8 mouse cellular contexts compared by ENCODE assay signal in genomic region chr14:49172582-49172988, GRCm38 (mm10). TPM values are rescaled to one million over a fixed set of nuclear protein-coding genes. Genes with fewer than 3 reads are reported as not detected.
A peak's percentile ranks its signal among the peaks of the same experiment; 100 is the strongest.
DNase-seq lines count a peak whose midpoint lies in the region; ATAC-seq and TF ChIP-seq lines count a peak whose summit lies in the region.

No protein-coding gene starts in this region.

- DNase-seq in G1E (ENCODE audit: low spot score) = peak; percentile 49
- DNase-seq in hindbrain, embryonic 11.5 days (ENCODE audit: low spot score) = peak; percentile 74
- DNase-seq in layer of hippocampus, postnatal 25 days (ENCODE audit: extremely low spot score in 1 of 2, low spot score in 1 of 2) = peak; percentile 25 to 49
- DNase-seq in lung, postnatal 10 days = peak; percentile 62
- DNase-seq in ovary, postnatal 10 days (ENCODE audit: low spot score) = peak; percentile 33
- peak; percentile 73 for DNase-seq in thymus, postnatal 14 days

- WGBS in forebrain, embryonic 12.5 days = under 1% methylated on average over 41 of the region's 46 CpGs
- under 1% methylated on average over 31 of the region's 46 CpGs for WGBS in hindbrain, embryonic 11.5 days

- no peak for ATAC-seq in G1E (ENCODE audit: extremely low read depth, insufficient number of reproducible peaks, low FRiP score, poor library complexity, severe bottlenecking)
- ATAC-seq in forebrain, embryonic 12.5 days (ENCODE audit: low FRiP score) = peak; percentile 80
- peak; percentile 85 for ATAC-seq in hindbrain, embryonic 11.5 days (ENCODE audit: low FRiP score)

- H3K27me3 ChIP-seq in G1E (ENCODE audit: insufficient read depth, low read length) = no peaks in the 10 kb centered on the region
- no peaks in the 10 kb centered on the region for H3K27me3 ChIP-seq in forebrain, embryonic 12.5 days
- H3K27me3 ChIP-seq in hindbrain, embryonic 11.5 days (ENCODE audit: control insufficient read depth, insufficient read depth, low read length) = no peaks in the 10 kb centered on the region

- no peak for TF ChIP-seq CTCF in G1E (IDR thresholded peaks at IDR 0.05; ENCODE audit: low read depth, low read length)

- H3K9ac ChIP-seq in forebrain, embryonic 12.5 days = peak overlapping the region; percentile 98
- H3K9ac ChIP-seq in hindbrain, embryonic 11.5 days (ENCODE audit: low read depth, low read length) = peak overlapping the region; percentile 94

- peak overlapping the region; percentile 89 for H3K4me2 ChIP-seq in forebrain, embryonic 12.5 days
- H3K4me2 ChIP-seq in hindbrain, embryonic 11.5 days (replicated peaks; ENCODE audit: low read depth, low read length) = peak overlapping the region; percentile 86

- no peaks in the 10 kb centered on the region for H3K9me3 ChIP-seq in G1E (replicated peaks)
- H3K9me3 ChIP-seq in forebrain, embryonic 12.5 days = no peaks in the 10 kb centered on the region
- no peaks in the 10 kb centered on the region for H3K9me3 ChIP-seq in hindbrain, embryonic 11.5 days (ENCODE audit: control insufficient read depth, low read length)

- peak overlapping the region; percentile 97 for H3K4me3 ChIP-seq in G1E (ENCODE audit: low read depth, low read length)
- peak overlapping the region; percentile 96 for H3K4me3 ChIP-seq in brown adipose tissue, adult 24 weeks (ENCODE audit: insufficient read depth, low read depth, low read length)
- peak overlapping the region; percentile 96 for H3K4me3 ChIP-seq in forebrain, embryonic 12.5 days (replicated peaks)
- H3K4me3 ChIP-seq in hindbrain, embryonic 11.5 days (ENCODE audit: low read depth, low read length) = peak overlapping the region; percentile 96

- peaks cover 18% of the 10 kb centered on the region for H3K36me3 ChIP-seq in G1E (replicated peaks)
- H3K36me3 ChIP-seq in forebrain, embryonic 12.5 days (replicated peaks) = no peaks in the 10 kb centered on the region
- no peaks in the 10 kb centered on the region for H3K36me3 ChIP-seq in hindbrain, embryonic 11.5 days (ENCODE audit: control insufficient read depth, insufficient read depth, low read length)

- H3K4me1 ChIP-seq in G1E (ENCODE audit: insufficient read depth, low read depth, low read length) = peaks cover 24% of the 10 kb centered on the region
- H3K4me1 ChIP-seq in brown adipose tissue, adult 24 weeks (ENCODE audit: control insufficient read depth, insufficient read depth, insufficient read length, low read length) = peaks cover 10% of the 10 kb centered on the region
- H3K4me1 ChIP-seq in forebrain, embryonic 12.5 days = peaks cover 23% of the 10 kb centered on the region
- H3K4me1 ChIP-seq in hindbrain, embryonic 11.5 days (replicated peaks; ENCODE audit: control insufficient read depth, insufficient read depth, low read length) = peaks cover 9% of the 10 kb centered on the region

- peak overlapping the region; percentile 59 for H3K27ac ChIP-seq in brown adipose tissue, adult 24 weeks (replicated peaks; ENCODE audit: low read depth, low read length)
- peak overlapping the region; percentile 87 for H3K27ac ChIP-seq in forebrain, embryonic 12.5 days
- H3K27ac ChIP-seq in hindbrain, embryonic 11.5 days (ENCODE audit: low read depth, low read length) = peak overlapping the region; percentile 84

RNA-seq across cellular contexts. Expression of gene Naa30, which starts 0.6 kb away (rescaled TPM):
- total RNA-seq in G1E (2014; fragmentation: Nextera tagmentation) (44.5 and 61.6 TPM in 2 replicates), G1E (2017) (42.7 and 56.7 TPM in 2 replicates)
- polyA plus RNA-seq in G1E (2012) = 14.8 and 19.1 TPM in 2 replicates
- 19.9 and 21.1 TPM in 2 replicates for polyA plus RNA-seq in brown adipose tissue, adult 24 weeks (2012; ENCODE audit: insufficient read depth, insufficient read length, missing spikeins)
- 20.4 and 21.9 TPM in 2 replicates for polyA plus RNA-seq in forebrain, embryonic 12.5 days (2016; fragmentation: Nextera tagmentation; extraction: Ambion mirVana)
- polyA plus RNA-seq in hindbrain, embryonic 11.5 days (2014; fragmentation: Nextera tagmentation; extraction: Ambion mirVana) = 16.9 and 18.9 TPM in 2 replicates
- 10 to 100 TPM; 31.5 to 38.1 TPM for total RNA-seq in layer of hippocampus, postnatal 25 days (2021)
